Mouse (Mus musculus): ENCODE measurements around the gene Olfr548-ps1.

- no peak for TF ChIP-seq POLR2A (IDR thresholded peaks at IDR 0.05; ENCODE audit: insufficient read depth, low read depth, low read length)
- no peak for TF ChIP-seq CTCF (IDR thresholded peaks at IDR 0.05; ENCODE audit: insufficient read depth, low read depth, low read length)
These were observed 6.2 kb upstream of the Olfr548-ps1 start, which contains the start of gene Olfr547 for GRCm38 (mm10) chr7:102534449-102534848.
